Mouse (Mus musculus): ENCODE measurements around the gene Riox2. TPM values are rescaled to one million over a fixed set of nuclear protein-coding genes. Genes with fewer than 3 reads are reported as not detected.
A peak's percentile ranks its signal among the peaks of the same experiment; 100 is the strongest.

The Riox2 gene
- polyA plus RNA-seq, 1 experiment from 2014 or later: 34.1 TPM

GRCm38 (mm10) chr16:59532561-59532960, 61.0 kb downstream of the Riox2 start:
- no peak overlapping the region for H3K27ac ChIP-seq (ENCODE audit: low read length)
- no peak overlapping the region for H3K4me2 ChIP-seq (ENCODE audit: low read depth, low read length)
- H3K4me3 ChIP-seq (ENCODE audit: low read length): no peak overlapping the region
- H3K36me3 ChIP-seq (ENCODE audit: control insufficient read depth, insufficient read depth, low read length): no peaks in the 10 kb centered on the region
- 0 out of 2 replicates have a peak, but pooled peaks have one; percentile 46 for ATAC-seq
- H3K9me3 ChIP-seq (ENCODE audit: control insufficient read depth, low read length): no peaks in the 10 kb centered on the region
- H3K9ac ChIP-seq (ENCODE audit: low read depth, low read length): no peak overlapping the region
- H3K4me1 ChIP-seq (ENCODE audit: control insufficient read depth, insufficient read depth, low read length): no peaks in the 10 kb centered on the region
- H3K27me3 ChIP-seq (replicated peaks; ENCODE audit: control insufficient read depth, insufficient read depth, low read length): no peaks in the 10 kb centered on the region
- 26% methylated on average over 3 of the region's 3 CpGs for WGBS

- ATAC-seq: no peak
- Histone ChIP-seq H3K4me2 (ENCODE audit: low read depth, low read length) (no peak overlapping the region), H3K4me3 (ENCODE audit: low read length) (no peak overlapping the region), H3K36me3 (ENCODE audit: control insufficient read depth, insufficient read depth, low read length) (no peaks in the 10 kb centered on the region), H3K27me3 (replicated peaks; ENCODE audit: control insufficient read depth, insufficient read depth, low read length) (no peaks in the 10 kb centered on the region), H3K9me3 (ENCODE audit: control insufficient read depth, low read length) (no peaks in the 10 kb centered on the region), H3K9ac (ENCODE audit: low read depth, low read length) (no peak overlapping the region), H3K4me1 (ENCODE audit: control insufficient read depth, insufficient read depth, low read length) (no peaks in the 10 kb centered on the region), H3K27ac (ENCODE audit: low read length) (no peak overlapping the region)
- WGBS: 92% methylated on average over 11 of the region's 11 CpGs
Observed at GRCm38 (mm10) chr16:59534349-59534748, 62.8 kb downstream of the Riox2 start.

DNA sequence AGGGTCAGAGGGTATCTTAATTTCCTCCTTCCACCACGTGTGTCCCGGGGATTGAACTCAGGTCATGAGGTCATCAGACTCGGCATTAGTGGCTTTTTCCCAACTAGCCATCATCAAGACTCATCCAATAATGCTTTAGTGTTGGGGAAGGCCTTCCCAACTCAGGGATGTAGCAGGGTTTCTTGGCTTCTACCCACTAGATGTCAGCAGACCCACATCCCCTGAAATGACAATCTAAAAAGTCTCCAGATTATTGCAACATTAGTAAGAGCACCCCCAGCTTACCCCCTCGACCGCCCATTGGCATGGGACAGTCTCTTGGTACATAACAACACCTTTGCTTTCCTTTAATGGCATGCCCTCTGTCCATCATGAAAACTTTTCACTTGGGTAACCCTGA, 64.1 kb downstream of the Riox2 start:
- H3K27ac ChIP-seq (ENCODE audit: low read length): no peak overlapping the region
- H3K9ac ChIP-seq (ENCODE audit: low read depth, low read length): no peak overlapping the region
- ATAC-seq: no peak
- H3K27me3 ChIP-seq (replicated peaks; ENCODE audit: control insufficient read depth, insufficient read depth, low read length): no peaks in the 10 kb centered on the region
- WGBS: 83% methylated on average over 5 of the region's 5 CpGs
- H3K4me1 ChIP-seq (ENCODE audit: control insufficient read depth, insufficient read depth, low read length): no peaks in the 10 kb centered on the region
- H3K4me3 ChIP-seq (ENCODE audit: low read length): no peak overlapping the region
- no peaks in the 10 kb centered on the region for H3K36me3 ChIP-seq (ENCODE audit: control insufficient read depth, insufficient read depth, low read length)
- H3K9me3 ChIP-seq (ENCODE audit: control insufficient read depth, low read length): no peaks in the 10 kb centered on the region
- no peak overlapping the region for H3K4me2 ChIP-seq (ENCODE audit: low read depth, low read length)

DNA sequence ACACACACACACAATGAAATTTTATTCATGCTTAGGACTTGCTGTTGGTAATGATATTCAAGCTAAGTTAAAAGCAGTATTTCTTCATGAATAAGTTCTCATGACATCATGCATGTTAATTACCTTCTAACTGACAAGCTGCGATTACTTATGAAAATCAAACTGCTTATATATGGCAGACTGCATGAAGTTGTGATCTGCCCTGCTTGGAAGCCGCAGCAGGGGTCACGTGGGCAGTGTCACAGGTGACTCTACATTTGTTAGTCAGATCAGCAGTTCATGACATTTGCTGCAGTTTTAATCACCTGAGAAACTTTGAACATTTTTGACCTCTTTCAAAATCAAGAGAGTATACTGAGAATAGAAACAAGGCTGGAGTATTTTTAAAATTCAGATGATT, 69.4 kb downstream of the Riox2 start:
- no peak for ATAC-seq
- Histone ChIP-seq H3K27ac (ENCODE audit: low read length) (no peak overlapping the region), H3K9ac (ENCODE audit: low read depth, low read length) (no peak overlapping the region), H3K27me3 (replicated peaks; ENCODE audit: control insufficient read depth, insufficient read depth, low read length) (no peaks in the 10 kb centered on the region), H3K4me2 (ENCODE audit: low read depth, low read length) (no peak overlapping the region), H3K4me1 (ENCODE audit: control insufficient read depth, insufficient read depth, low read length) (no peaks in the 10 kb centered on the region), H3K9me3 (ENCODE audit: control insufficient read depth, low read length) (no peaks in the 10 kb centered on the region), H3K36me3 (ENCODE audit: control insufficient read depth, insufficient read depth, low read length) (no peaks in the 10 kb centered on the region), H3K4me3 (ENCODE audit: low read length) (no peak overlapping the region)
- WGBS: 93% methylated on average over 3 of the region's 3 CpGs

- 84% methylated on average over 4 of the region's 4 CpGs for WGBS
- no peak overlapping the region for H3K4me3 ChIP-seq (ENCODE audit: low read length)
Observed at GRCm38 (mm10) chr16:59541382-59541781, 69.8 kb downstream of the Riox2 start.

More at GRCm38 (mm10) chr16:59541382-59541781, 69.8 kb downstream of the Riox2 start:
- H3K27me3 ChIP-seq (replicated peaks; ENCODE audit: control insufficient read depth, insufficient read depth, low read length): no peaks in the 10 kb centered on the region
- H3K9ac ChIP-seq (ENCODE audit: low read depth, low read length): no peak overlapping the region
- no peaks in the 10 kb centered on the region for H3K36me3 ChIP-seq (ENCODE audit: control insufficient read depth, insufficient read depth, low read length)
- no peak overlapping the region for H3K27ac ChIP-seq (ENCODE audit: low read length)
- no peaks in the 10 kb centered on the region for H3K9me3 ChIP-seq (ENCODE audit: control insufficient read depth, low read length)
- H3K4me1 ChIP-seq (ENCODE audit: control insufficient read depth, insufficient read depth, low read length): no peaks in the 10 kb centered on the region
- no peak for ATAC-seq
- H3K4me2 ChIP-seq (ENCODE audit: low read depth, low read length): no peak overlapping the region

Other genes with a start within 250 kb of the Riox2 start
- gene Olfr201, start 199.1 kb upstream of the Riox2 start, polyA plus RNA-seq (2015; fragmentation: Nextera tagmentation; extraction: Ambion mirVana): not detected in 2 replicates
- not detected in 2 replicates for gene Olfr202, start 185.0 kb upstream of the Riox2 start, polyA plus RNA-seq (2015; fragmentation: Nextera tagmentation; extraction: Ambion mirVana)
- gene Olfr203, start 172.9 kb upstream of the Riox2 start, polyA plus RNA-seq (2015; fragmentation: Nextera tagmentation; extraction: Ambion mirVana): not detected in 2 replicates
- gene Olfr204, start 153.5 kb upstream of the Riox2 start, polyA plus RNA-seq (2015; fragmentation: Nextera tagmentation; extraction: Ambion mirVana): not detected in 2 replicates
- gene Olfr205, start 140.6 kb upstream of the Riox2 start, polyA plus RNA-seq (2015; fragmentation: Nextera tagmentation; extraction: Ambion mirVana): not detected in 2 replicates
- not detected in 2 replicates for gene Olfr206, start 122.5 kb upstream of the Riox2 start, polyA plus RNA-seq (2015; fragmentation: Nextera tagmentation; extraction: Ambion mirVana)
- not detected in 2 replicates for gene Olfr209, start 107.8 kb upstream of the Riox2 start, polyA plus RNA-seq (2015; fragmentation: Nextera tagmentation; extraction: Ambion mirVana)
- gene Gabrr3, start 64.4 kb upstream of the Riox2 start, polyA plus RNA-seq (2015; fragmentation: Nextera tagmentation; extraction: Ambion mirVana): not detected in 2 replicates
- gene Crybg3, start 129.2 kb downstream of the Riox2 start, polyA plus RNA-seq (2015; fragmentation: Nextera tagmentation; extraction: Ambion mirVana): 4.4 and 5.0 TPM in 2 replicates
- gene Arl6, start 167.6 kb downstream of the Riox2 start, polyA plus RNA-seq (2015; fragmentation: Nextera tagmentation; extraction: Ambion mirVana): 14.3 and 15.4 TPM in 2 replicates